Mouse (Mus musculus) cerebellum, adult 11 months (tissue): Measurements from ENCODE around the gene B3gnt9.
"Not testable (repeated sequence)": the region's sequence is repeated elsewhere in the genome, so short reads cannot be mapped to it uniquely, and the experiment has no call there.

ENCODE experiments used
- DNase-seq: peaks from one replicate; pipeline ENCODE4 v3.0.0; 2022

B3gnt9 gene

GRCm38 (mm10) chr8:105257318-105258114 is 2.6 kb upstream of the B3gnt9 start:
- no peak for DNase-seq

GRCm38 (mm10) chr8:105254152-105254965 is 594 bp downstream of the B3gnt9 start:
- peak; percentile 77 for DNase-seq

GRCm38 (mm10) chr8:105253766-105254151 is 1.2 kb downstream of the B3gnt9 start:
- no peak for DNase-seq

GRCm38 (mm10) chr8:105252680-105253537 is 2.0 kb downstream of the B3gnt9 start:
- no peak for DNase-seq

GRCm38 (mm10) chr8:105251954-105252353 is 3.0 kb downstream of the B3gnt9 start:
- no peak for DNase-seq

- no peak for DNase-seq
These were observed 13.9 kb downstream of the B3gnt9 start for GRCm38 (mm10) chr8:105241016-105241415.

- no peak for DNase-seq
These were observed 17.4 kb downstream of the B3gnt9 start for GRCm38 (mm10) chr8:105237442-105238142.

GRCm38 (mm10) chr8:105235206-105235605 is 19.7 kb downstream of the B3gnt9 start:
- no peak for DNase-seq

- no peak for DNase-seq
These were observed 21.6 kb downstream of the B3gnt9 start for GRCm38 (mm10) chr8:105233126-105233935.

GRCm38 (mm10) chr8:105232321-105232693 is 22.6 kb downstream of the B3gnt9 start:
- DNase-seq = not testable (repeated sequence)

GRCm38 (mm10) chr8:105231503-105232320 is 23.2 kb downstream of the B3gnt9 start:
- no peak for DNase-seq

- no peak for DNase-seq
These were observed 29.0 kb downstream of the B3gnt9 start for GRCm38 (mm10) chr8:105225917-105226316.

- DNase-seq = no peak
These were observed 29.7 kb downstream of the B3gnt9 start for GRCm38 (mm10) chr8:105225272-105225593.

GRCm38 (mm10) chr8:105224413-105225271 is 30.3 kb downstream of the B3gnt9 start, which contains the start of gene D230025D16Rik:
Gene D230025D16Rik, plus strand, starts transcription at chr8:105225145.
- peak; percentile 92 for DNase-seq

GRCm38 (mm10) chr8:105223850-105224249 is 31.1 kb downstream of the B3gnt9 start:
- DNase-seq = no peak

GRCm38 (mm10) chr8:105217926-105218522 is 36.9 kb downstream of the B3gnt9 start:
- DNase-seq = no peak

GRCm38 (mm10) chr8:105214104-105214503 is 40.8 kb downstream of the B3gnt9 start:
- DNase-seq = no peak

GRCm38 (mm10) chr8:105209153-105210110 is 45.5 kb downstream of the B3gnt9 start:
- no peak for DNase-seq
